Mouse (Mus musculus): ENCODE data around the gene Slc39a10.
"Not testable (repeated sequence)": the region's sequence is repeated elsewhere in the genome, so short reads cannot be mapped to it uniquely, and the experiment has no call there.

Gene Slc39a10

GRCm38 (mm10) chr1:46863434-46863833 is 29.2 kb downstream of the Slc39a10 start:
- DNase-seq: no peak

- DNase-seq: no peak
Observed at GRCm38 (mm10) chr1:46860082-46860481, 32.6 kb downstream of the Slc39a10 start.

GRCm38 (mm10) chr1:46858579-46858978 is 34.1 kb downstream of the Slc39a10 start:
- no peak for DNase-seq

- no peak for DNase-seq
Observed at GRCm38 (mm10) chr1:46856498-46856897, 36.2 kb downstream of the Slc39a10 start.

GRCm38 (mm10) chr1:46854036-46854900 is 38.4 kb downstream of the Slc39a10 start:
- DNase-seq: no peak

GRCm38 (mm10) chr1:46853317-46854035 is 39.2 kb downstream of the Slc39a10 start:
- peak; percentile 94 for DNase-seq

GRCm38 (mm10) chr1:46852600-46853272 is 39.9 kb downstream of the Slc39a10 start:
- DNase-seq: peak; percentile 71

- no peak for DNase-seq
Observed at GRCm38 (mm10) chr1:46852216-46852599, 40.4 kb downstream of the Slc39a10 start.

- no peak for DNase-seq
Observed at GRCm38 (mm10) chr1:46851586-46851985, 41.1 kb downstream of the Slc39a10 start.

- DNase-seq: peak; percentile 19
Observed at GRCm38 (mm10) chr1:46849758-46850157, 42.9 kb downstream of the Slc39a10 start.

GRCm38 (mm10) chr1:46845221-46845620 is 47.4 kb downstream of the Slc39a10 start:
- DNase-seq: no peak

- no peak for DNase-seq
Observed at GRCm38 (mm10) chr1:46844281-46844680, 48.4 kb downstream of the Slc39a10 start.

- DNase-seq: no peak
Observed at GRCm38 (mm10) chr1:46843406-46843805, 49.2 kb downstream of the Slc39a10 start.

GRCm38 (mm10) chr1:46831927-46832326 is 60.7 kb downstream of the Slc39a10 start:
- no peak for DNase-seq

GRCm38 (mm10) chr1:46830066-46830843 is 62.4 kb downstream of the Slc39a10 start:
- DNase-seq: no peak

- DNase-seq: no peak
Observed at GRCm38 (mm10) chr1:46822256-46822972, 70.2 kb downstream of the Slc39a10 start.

- DNase-seq: no peak
Observed at GRCm38 (mm10) chr1:46817934-46818333, 74.7 kb downstream of the Slc39a10 start.

- not testable (repeated sequence) for DNase-seq
Observed at GRCm38 (mm10) chr1:46808630-46809029, 84.0 kb downstream of the Slc39a10 start.

GRCm38 (mm10) chr1:46805074-46805473 is 87.6 kb downstream of the Slc39a10 start:
- no peak for DNase-seq

- DNase-seq: not testable (repeated sequence)
Observed at GRCm38 (mm10) chr1:46782227-46782626, 110.4 kb downstream of the Slc39a10 start.

- DNase-seq: not testable (repeated sequence)
Observed at GRCm38 (mm10) chr1:46770077-46770695, 122.5 kb downstream of the Slc39a10 start.
